Mouse (Mus musculus): ENCODE measurements at regions not wholly inside any gene's neighbourhood (a gene's known extent, or its start where the extent isn't known, plus 50 kb on each side); places are given as distances from the start of the nearest gene placed in this dataset.

DNA sequence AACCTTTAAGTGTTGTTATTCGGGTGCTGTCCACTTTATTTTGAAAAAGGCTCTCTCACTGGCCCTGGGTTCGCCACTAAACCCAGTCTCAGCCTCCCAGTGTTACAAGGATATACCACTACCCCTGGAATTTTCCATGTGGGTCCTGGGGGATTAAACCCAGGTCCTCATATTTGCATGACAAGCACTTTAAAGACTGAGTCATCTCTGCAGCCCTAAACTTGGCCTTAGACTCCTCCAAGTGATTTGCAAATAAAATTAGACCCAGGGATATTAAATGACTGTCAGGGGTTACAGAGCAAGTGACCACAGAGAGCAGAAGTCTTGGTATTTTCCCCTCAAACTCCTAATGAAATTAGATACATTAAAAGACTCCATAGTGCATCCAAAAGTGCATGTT, 258.9 kb upstream of the Pex5l start:
- TF ChIP-seq EP300 (IDR thresholded peaks at IDR 0.05; ENCODE audit: low read depth) = no peak
- no peak for TF ChIP-seq CTCF (IDR thresholded peaks at IDR 0.05; ENCODE audit: low read depth)

Measured in heart, postnatal 0 days (tissue).